Mouse (Mus musculus) heart, postnatal 0 days (tissue): ENCODE measurements around the gene Klf12.

ENCODE experiments used
- CTCF ChIP-seq: IDR thresholded peaks from 2 replicates; pipeline ENCODE4 v1.5.1; 2016; ENCODE audit warnings: antibody characterized with exemption, control low read depth, low read depth
- EP300 ChIP-seq: IDR thresholded peaks from 2 replicates; pipeline ENCODE4 v1.6.1; 2016; ENCODE audit warnings: antibody characterized with exemption, low read depth

GRCm38 (mm10) chr14:100333369-100333768 lies 48.9 kb upstream of the Klf12 start:
- TF ChIP-seq CTCF (no peak), EP300 (no peak)
